Mouse (Mus musculus): ENCODE data around the gene Pkd2l1. TPM values are rescaled to one million over a fixed set of nuclear protein-coding genes. Genes with fewer than 3 reads are reported as not detected.

Gene Pkd2l1
- polyA plus RNA-seq, 1 experiment from 2014 or later: not detected

DNA sequence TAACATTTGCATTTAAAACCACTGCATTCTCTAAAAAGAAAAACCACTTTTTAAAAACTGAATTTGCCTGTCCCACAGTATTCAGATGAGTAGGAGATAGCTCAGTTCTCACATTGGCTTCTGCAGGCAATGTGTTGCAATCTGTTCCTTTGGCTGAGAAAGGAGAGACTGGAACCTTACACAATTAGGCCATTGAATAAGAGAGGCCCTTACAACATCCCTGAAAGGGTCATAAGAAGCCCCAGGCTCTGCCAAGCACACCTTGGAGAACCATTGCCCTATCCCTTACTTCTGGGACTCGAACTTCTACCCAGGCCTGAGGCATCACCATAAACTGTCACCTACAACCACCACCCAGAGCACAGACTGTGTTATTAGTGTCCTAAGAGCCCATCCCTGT, 11.7 kb downstream of the Pkd2l1 start:
- Histone ChIP-seq H3K9ac (ENCODE audit: low read length) (no peak overlapping the region), H3K36me3 (ENCODE audit: control insufficient read depth, insufficient read depth, low read length) (no peaks in the 10 kb centered on the region), H3K27me3 (ENCODE audit: control insufficient read depth, insufficient read depth, low read length) (no peaks in the 10 kb centered on the region), H3K4me1 (ENCODE audit: control insufficient read depth, insufficient read depth, low read length) (no peaks in the 10 kb centered on the region), H3K4me3 (replicated peaks; ENCODE audit: low read length) (no peak overlapping the region), H3K9me3 (replicated peaks; ENCODE audit: control insufficient read depth, low read length) (no peaks in the 10 kb centered on the region; the same call in 1 of the 2 replicates), H3K4me2 (ENCODE audit: low read depth, low read length) (no peak overlapping the region), H3K27ac (ENCODE audit: low read length) (no peak overlapping the region)
- ATAC-seq (ENCODE audit: insufficient read depth, low FRiP score): no peak
- WGBS: 75% methylated on average over 1 of the region's 1 CpGs

DNA sequence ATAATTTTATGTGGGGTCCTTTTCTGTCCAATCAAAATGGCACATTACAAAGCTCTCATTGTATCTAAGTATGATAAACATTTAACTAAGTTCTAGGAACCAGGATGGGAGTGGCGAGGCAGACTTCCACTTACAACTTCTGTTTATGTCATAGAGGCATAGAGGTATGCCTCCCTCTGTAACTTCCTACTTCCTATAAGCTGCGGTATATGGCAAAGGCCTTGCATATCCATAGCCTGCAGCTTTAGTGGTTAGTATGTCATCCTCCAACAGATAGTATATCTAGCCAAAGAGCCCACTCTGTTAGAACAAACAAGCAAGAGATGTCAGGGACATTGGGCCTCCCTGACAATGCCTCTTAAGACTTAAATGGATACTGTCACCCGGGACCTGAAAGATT, 15.5 kb downstream of the Pkd2l1 start:
- 77% methylated on average over 3 of the region's 3 CpGs for WGBS
- H3K36me3 ChIP-seq (ENCODE audit: control insufficient read depth, insufficient read depth, low read length): no peaks in the 10 kb centered on the region
- no peaks in the 10 kb centered on the region for H3K4me1 ChIP-seq (ENCODE audit: control insufficient read depth, insufficient read depth, low read length)
- no peaks in the 10 kb centered on the region; the same call in 1 of the 2 replicates for H3K9me3 ChIP-seq (replicated peaks; ENCODE audit: control insufficient read depth, low read length)
- no peak overlapping the region for H3K27ac ChIP-seq (ENCODE audit: low read length)
- no peaks in the 10 kb centered on the region for H3K27me3 ChIP-seq (ENCODE audit: control insufficient read depth, insufficient read depth, low read length)
- H3K4me3 ChIP-seq (replicated peaks; ENCODE audit: low read length): no peak overlapping the region
- no peak overlapping the region for H3K4me2 ChIP-seq (ENCODE audit: low read depth, low read length)
- H3K9ac ChIP-seq (ENCODE audit: low read length): no peak overlapping the region
- no peak for ATAC-seq (ENCODE audit: insufficient read depth, low FRiP score)

DNA sequence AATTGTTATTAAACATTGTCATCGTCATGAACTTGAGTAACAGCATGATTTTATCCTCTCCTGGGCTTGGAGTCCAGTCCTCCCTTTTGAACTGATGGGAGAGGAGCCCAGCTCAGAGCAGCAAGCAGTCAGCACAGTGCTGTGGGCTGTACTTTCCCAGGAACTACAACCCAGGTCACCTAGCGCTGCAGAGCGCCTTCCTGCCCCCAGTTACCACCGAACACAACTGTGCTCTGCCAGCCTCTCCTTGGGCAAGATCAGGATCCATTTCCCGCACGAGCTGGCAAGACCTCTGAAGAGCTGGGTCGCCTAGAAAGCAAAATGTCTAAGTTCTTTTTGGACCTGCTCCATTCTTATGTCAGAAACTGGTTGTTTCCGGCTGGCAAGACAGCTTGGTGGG, 17.4 kb downstream of the Pkd2l1 start:
- no peak for ATAC-seq (ENCODE audit: insufficient read depth, low FRiP score)
- no peaks in the 10 kb centered on the region; the same call in 1 of the 2 replicates for H3K9me3 ChIP-seq (replicated peaks; ENCODE audit: control insufficient read depth, low read length)
- no peaks in the 10 kb centered on the region for H3K4me1 ChIP-seq (ENCODE audit: control insufficient read depth, insufficient read depth, low read length)
- no peak overlapping the region for H3K4me3 ChIP-seq (replicated peaks; ENCODE audit: low read length)
- H3K36me3 ChIP-seq (ENCODE audit: control insufficient read depth, insufficient read depth, low read length): no peaks in the 10 kb centered on the region
- H3K9ac ChIP-seq (ENCODE audit: low read length): no peak overlapping the region
- no peaks in the 10 kb centered on the region for H3K27me3 ChIP-seq (ENCODE audit: control insufficient read depth, insufficient read depth, low read length)
- no peak overlapping the region for H3K27ac ChIP-seq (ENCODE audit: low read length)
- no peak overlapping the region for H3K4me2 ChIP-seq (ENCODE audit: low read depth, low read length)
- WGBS: 59% methylated on average over 8 of the region's 8 CpGs

- H3K27me3 ChIP-seq (ENCODE audit: control insufficient read depth, insufficient read depth, low read length): no peaks in the 10 kb centered on the region
- H3K27ac ChIP-seq (ENCODE audit: low read length): no peak overlapping the region
- no peaks in the 10 kb centered on the region for H3K4me1 ChIP-seq (ENCODE audit: control insufficient read depth, insufficient read depth, low read length)
- no peak overlapping the region for H3K4me2 ChIP-seq (ENCODE audit: low read depth, low read length)
- H3K9me3 ChIP-seq (replicated peaks; ENCODE audit: control insufficient read depth, low read length): no peaks in the 10 kb centered on the region
- H3K4me3 ChIP-seq (replicated peaks; ENCODE audit: low read length): no peak overlapping the region
- H3K36me3 ChIP-seq (ENCODE audit: control insufficient read depth, insufficient read depth, low read length): no peaks in the 10 kb centered on the region
- WGBS: 13% methylated on average over 3 of the region's 3 CpGs
- no peak overlapping the region for H3K9ac ChIP-seq (ENCODE audit: low read length)
- ATAC-seq (ENCODE audit: insufficient read depth, low FRiP score): no peak
Measured at GRCm38 (mm10) chr19:44161515-44161914, 30.7 kb downstream of the Pkd2l1 start.

- Histone ChIP-seq H3K9ac (ENCODE audit: low read length) (no peak overlapping the region), H3K36me3 (ENCODE audit: control insufficient read depth, insufficient read depth, low read length) (no peaks in the 10 kb centered on the region), H3K4me3 (replicated peaks; ENCODE audit: low read length) (no peak overlapping the region), H3K4me2 (ENCODE audit: low read depth, low read length) (no peak overlapping the region), H3K4me1 (ENCODE audit: control insufficient read depth, insufficient read depth, low read length) (no peaks in the 10 kb centered on the region), H3K9me3 (replicated peaks; ENCODE audit: control insufficient read depth, low read length) (no peaks in the 10 kb centered on the region), H3K27me3 (ENCODE audit: control insufficient read depth, insufficient read depth, low read length) (no peaks in the 10 kb centered on the region), H3K27ac (ENCODE audit: low read length) (no peak overlapping the region)
- ATAC-seq (ENCODE audit: insufficient read depth, low FRiP score): no peak
- 74% methylated on average over 3 of the region's 3 CpGs for WGBS
Measured at GRCm38 (mm10) chr19:44159386-44159785, 32.9 kb downstream of the Pkd2l1 start.

DNA sequence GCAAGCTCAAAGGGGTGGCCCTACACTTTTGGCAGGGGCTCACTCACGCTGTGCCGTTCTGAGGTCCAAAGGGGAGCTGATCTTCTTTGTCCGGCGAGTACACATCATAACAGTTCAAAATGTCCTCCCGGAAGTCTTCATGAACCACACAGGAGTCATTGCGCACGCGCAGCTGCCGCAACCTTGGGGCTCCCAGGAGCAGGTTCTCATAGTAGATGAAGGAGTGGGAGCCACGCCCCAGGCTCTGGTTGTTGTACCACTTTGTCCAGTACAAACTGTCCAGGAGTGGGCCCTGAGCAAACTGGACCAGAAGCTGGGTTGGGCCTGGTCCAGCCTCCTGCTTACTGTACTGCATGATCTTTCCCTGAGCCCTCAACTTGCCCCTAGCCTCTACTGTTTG, 35.2 kb downstream of the Pkd2l1 start:
- Histone ChIP-seq H3K9me3 (replicated peaks; ENCODE audit: control insufficient read depth, low read length) (no peaks in the 10 kb centered on the region), H3K27ac (ENCODE audit: low read length) (no peak overlapping the region), H3K4me3 (replicated peaks; ENCODE audit: low read length) (no peak overlapping the region), H3K36me3 (ENCODE audit: control insufficient read depth, insufficient read depth, low read length) (no peaks in the 10 kb centered on the region), H3K9ac (ENCODE audit: low read length) (no peak overlapping the region), H3K4me2 (ENCODE audit: low read depth, low read length) (no peak overlapping the region), H3K4me1 (ENCODE audit: control insufficient read depth, insufficient read depth, low read length) (no peaks in the 10 kb centered on the region), H3K27me3 (ENCODE audit: control insufficient read depth, insufficient read depth, low read length) (no peaks in the 10 kb centered on the region)
- WGBS: 94% methylated on average over 10 of the region's 10 CpGs
- no peak for ATAC-seq (ENCODE audit: insufficient read depth, low FRiP score)

- Histone ChIP-seq H3K4me2 (ENCODE audit: low read depth, low read length) (no peak overlapping the region), H3K4me1 (ENCODE audit: control insufficient read depth, insufficient read depth, low read length) (no peaks in the 10 kb centered on the region), H3K9me3 (replicated peaks; ENCODE audit: control insufficient read depth, low read length) (no peaks in the 10 kb centered on the region), H3K36me3 (ENCODE audit: control insufficient read depth, insufficient read depth, low read length) (no peaks in the 10 kb centered on the region), H3K27me3 (ENCODE audit: control insufficient read depth, insufficient read depth, low read length) (no peaks in the 10 kb centered on the region; the same call in 1 of the 2 replicates), H3K4me3 (replicated peaks; ENCODE audit: low read length) (no peak overlapping the region), H3K27ac (ENCODE audit: low read length) (no peak overlapping the region), H3K9ac (ENCODE audit: low read length) (no peak overlapping the region)
- 80% methylated on average over 5 of the region's 5 CpGs for WGBS
- no peak for ATAC-seq (ENCODE audit: insufficient read depth, low FRiP score)
Measured at GRCm38 (mm10) chr19:44153781-44154180, 38.5 kb downstream of the Pkd2l1 start.

GRCm38 (mm10) chr19:44148991-44149390, 43.3 kb downstream of the Pkd2l1 start:
- Histone ChIP-seq H3K9me3 (replicated peaks; ENCODE audit: control insufficient read depth, low read length) (no peaks in the 10 kb centered on the region), H3K4me2 (ENCODE audit: low read depth, low read length) (no peak overlapping the region), H3K36me3 (ENCODE audit: control insufficient read depth, insufficient read depth, low read length) (no peaks in the 10 kb centered on the region), H3K9ac (ENCODE audit: low read length) (no peak overlapping the region), H3K4me1 (ENCODE audit: control insufficient read depth, insufficient read depth, low read length) (peaks cover 4% of the 10 kb centered on the region), H3K27me3 (ENCODE audit: control insufficient read depth, insufficient read depth, low read length) (no peaks in the 10 kb centered on the region; the same call in 1 of the 2 replicates), H3K4me3 (replicated peaks; ENCODE audit: low read length) (no peak overlapping the region), H3K27ac (ENCODE audit: low read length) (no peak overlapping the region)
- WGBS: 68% methylated on average over 2 of the region's 2 CpGs
- no peak for ATAC-seq (ENCODE audit: insufficient read depth, low FRiP score)

DNA sequence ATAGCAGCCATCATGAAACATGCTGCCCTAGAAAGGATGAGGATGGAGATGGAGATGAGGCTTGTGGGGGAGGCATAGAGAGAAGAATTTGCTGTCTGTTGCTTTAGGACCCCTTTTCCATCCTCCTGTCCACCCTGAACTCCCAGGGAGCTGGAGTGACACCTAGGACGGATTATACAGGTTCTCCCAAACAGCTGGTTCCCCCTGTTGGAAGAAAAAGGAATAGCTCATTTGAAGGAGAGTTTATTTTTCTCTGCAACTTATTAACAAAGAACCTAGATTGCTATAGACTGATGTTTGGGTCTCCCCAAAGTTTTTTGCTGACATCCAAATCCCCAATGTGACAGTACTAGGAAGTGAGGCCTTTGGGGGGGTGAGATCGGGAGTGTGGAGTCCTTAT, 43.9 kb downstream of the Pkd2l1 start:
- Histone ChIP-seq H3K36me3 (ENCODE audit: control insufficient read depth, insufficient read depth, low read length) (no peaks in the 10 kb centered on the region), H3K9me3 (replicated peaks; ENCODE audit: control insufficient read depth, low read length) (no peaks in the 10 kb centered on the region), H3K4me2 (ENCODE audit: low read depth, low read length) (no peak overlapping the region), H3K4me3 (replicated peaks; ENCODE audit: low read length) (no peak overlapping the region), H3K27ac (ENCODE audit: low read length) (no peak overlapping the region), H3K4me1 (ENCODE audit: control insufficient read depth, insufficient read depth, low read length) (peaks cover 4% of the 10 kb centered on the region), H3K9ac (ENCODE audit: low read length) (no peak overlapping the region), H3K27me3 (ENCODE audit: control insufficient read depth, insufficient read depth, low read length) (no peaks in the 10 kb centered on the region; the same call in 1 of the 2 replicates)
- 24% methylated on average over 2 of the region's 2 CpGs for WGBS
- no peak for ATAC-seq (ENCODE audit: insufficient read depth, low FRiP score)

DNA sequence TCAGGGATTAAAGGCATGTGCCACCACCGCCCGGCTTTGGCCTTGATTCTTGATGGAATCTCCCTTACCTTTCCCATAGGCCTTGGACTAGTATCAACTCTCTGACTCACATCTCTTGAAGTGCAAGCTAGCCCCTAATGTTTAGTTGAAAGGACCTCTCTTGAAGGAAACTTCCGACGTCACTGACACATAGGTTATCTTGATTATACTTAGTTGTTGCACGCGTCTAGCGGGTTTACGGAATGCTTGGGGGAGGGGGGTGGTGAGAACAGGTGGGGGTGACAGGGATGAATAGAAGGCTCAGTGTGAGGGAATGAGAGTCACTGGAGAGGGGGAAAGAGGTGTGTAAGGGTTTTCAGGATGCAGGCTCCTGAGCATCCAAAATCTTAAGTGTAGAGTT, 45.3 kb downstream of the Pkd2l1 start:
- Histone ChIP-seq H3K9me3 (replicated peaks; ENCODE audit: control insufficient read depth, low read length) (no peaks in the 10 kb centered on the region), H3K4me3 (replicated peaks; ENCODE audit: low read length) (no peak overlapping the region), H3K4me1 (ENCODE audit: control insufficient read depth, insufficient read depth, low read length) (peaks cover 4% of the 10 kb centered on the region), H3K9ac (ENCODE audit: low read length) (no peak overlapping the region), H3K27me3 (ENCODE audit: control insufficient read depth, insufficient read depth, low read length) (no peaks in the 10 kb centered on the region; the same call in 1 of the 2 replicates), H3K36me3 (ENCODE audit: control insufficient read depth, insufficient read depth, low read length) (peaks cover 6% of the 10 kb centered on the region; the same call in 1 of the 2 replicates), H3K27ac (ENCODE audit: low read length) (no peak overlapping the region), H3K4me2 (ENCODE audit: low read depth, low read length) (no peak overlapping the region)
- no peak for ATAC-seq (ENCODE audit: insufficient read depth, low FRiP score)
- WGBS: 90% methylated on average over 8 of the region's 8 CpGs

All from stomach, embryonic 16.5 days (tissue).